In the genomic region with DNA sequence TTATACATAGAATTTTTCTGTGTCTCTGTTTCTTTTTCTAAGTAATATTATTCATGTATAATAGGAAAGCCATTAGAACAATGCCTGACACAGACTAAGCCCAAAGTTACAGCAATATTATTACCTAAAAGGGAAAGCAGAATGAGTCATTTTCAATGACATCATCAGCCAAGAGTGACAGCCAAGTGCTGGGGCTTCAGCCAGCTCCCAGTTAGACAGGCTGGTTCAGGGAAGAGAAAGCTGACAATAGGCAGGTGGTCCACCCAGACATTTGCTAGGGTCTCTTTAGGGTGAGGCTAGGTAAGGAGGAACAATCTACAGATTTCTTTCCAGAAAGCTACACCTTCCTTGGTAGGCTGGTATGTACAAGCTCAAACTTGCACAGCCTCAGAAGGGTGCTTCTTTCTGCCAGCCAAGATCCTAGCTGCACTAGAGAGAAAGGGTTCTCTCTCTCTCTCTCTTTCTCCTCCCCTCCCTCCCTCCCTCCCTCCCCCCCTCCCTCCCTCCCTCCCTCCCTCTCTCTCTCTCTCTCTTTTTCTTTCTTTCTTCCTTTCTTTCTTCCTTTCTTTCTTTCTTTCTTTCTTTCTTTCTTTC, we compare ENCODE assay signal across 9 mouse cellular contexts. TPM values are rescaled to one million over a fixed set of nuclear protein-coding genes. Genes with fewer than 3 reads are reported as not detected.
DNase-seq lines count a peak whose midpoint lies in the region.
"Had no signal": no experiment of that assay in that cellular context is flagged by ENCODE, and none has a peak within 500 bp of the region (broad histone marks: within the 10 kb centered on the region; RNA-seq: fewer than 3 reads in every experiment).

No protein-coding gene starts in this region.

- intact Hi-C loops in left cerebral cortex, postnatal 4 days (cut with DNase I): no loop called here

- DNase-seq in adrenal gland, adult (ENCODE audit: inconsistent age in 2 of 2, low spot score in 1 of 2): peak; percentile 26 to 75
- no peak for DNase-seq in adrenal gland, postnatal 4 days (ENCODE audit: low spot score in 2 of 2)
- peak; percentile 69 for DNase-seq in adrenal gland, adult 2 months
- DNase-seq in gastrocnemius, postnatal 10 days: peak; percentile 13
- DNase-seq in layer of hippocampus, postnatal 10 days (ENCODE audit: low spot score in 2 of 2): peak; percentile 41 to 48
- DNase-seq in kidney, adult 18-20 months: no peak
- DNase-seq in left cerebral cortex, postnatal 4 days: no peak
- no peak for DNase-seq in kidney, postnatal 4 days
- DNase-seq: liver had no signal

RNA-seq across cellular contexts. Expression of a gene that starts 45.6 kb away (rescaled TPM):
- total RNA-seq in adrenal gland, postnatal 4 days (2021): 10 to 100 TPM in 1 of 2 experiments, 1 to 10 TPM in 1; 9.8 to 10.3 TPM
- total RNA-seq in adrenal gland, adult 2 months (2021): 1 to 10 TPM; 6.8 to 7.2 TPM
- 18.9 and 27.3 TPM in 2 replicates for polyA plus RNA-seq in adrenal gland, adult 2 months (2012; rRNA removed)
- total RNA-seq in gastrocnemius, postnatal 10 days (2021): 10 to 100 TPM; 17.6 to 25.0 TPM
- total RNA-seq in layer of hippocampus, postnatal 10 days (2021): 1 to 10 TPM; 7.4 to 7.7 TPM
- 10 to 100 TPM; 11.3 to 11.6 TPM for total RNA-seq in left cerebral cortex, postnatal 4 days (2021)

Comparison
In these comparisons a context has a peak if more than half of its experiments do, and no peak if none do; other contexts are left out.
1. DNase-seq: peak in adrenal gland, adult (2 of 2), adrenal gland, adult 2 months (single experiment), gastrocnemius, postnatal 10 days (single experiment) and layer of hippocampus, postnatal 10 days (2 of 2); none in adrenal gland, postnatal 4 days (0 of 2), kidney, adult 18-20 months (single experiment), left cerebral cortex, postnatal 4 days (single experiment) and kidney, postnatal 4 days (0 of 2).